ENCODE assay signal across 20 mouse cellular contexts in the genomic region with DNA sequence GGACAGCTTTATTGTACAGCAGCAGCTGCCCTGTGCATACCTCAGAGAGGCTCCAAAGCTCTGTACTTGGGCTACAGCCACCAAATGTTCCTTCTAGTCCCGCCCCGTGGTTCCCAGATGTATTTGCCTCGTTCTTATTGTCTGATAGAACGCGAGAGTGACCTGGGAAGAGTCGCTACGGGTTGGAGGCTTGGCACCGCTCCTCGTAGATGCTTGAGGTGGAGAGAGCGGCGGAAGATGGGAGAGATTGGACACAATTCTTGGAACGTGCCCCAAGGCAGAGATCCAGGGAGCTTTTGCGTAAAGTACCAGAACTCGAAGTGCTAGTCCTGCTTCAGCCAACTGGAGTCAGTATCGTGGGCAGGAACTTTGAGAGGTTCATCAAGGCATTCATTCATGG. TPM values are rescaled to one million over a fixed set of nuclear protein-coding genes. Genes with fewer than 3 reads are reported as not detected.
DNase-seq lines count a peak whose midpoint lies in the region; TF ChIP-seq lines count a peak whose summit lies in the region.
"Had no signal": no experiment of that assay in that cellular context is flagged by ENCODE, and none has a peak within 500 bp of the region (broad histone marks: within the 10 kb centered on the region; RNA-seq: fewer than 3 reads in every experiment).

No protein-coding gene starts in this region.

- no peaks in the 10 kb centered on the region for H3K27me3 ChIP-seq in E14TG2a.4 (ENCODE audit: insufficient read depth, low read length)
- H3K27me3 ChIP-seq: embryonic facial prominence, embryonic 13.5 days; forebrain, embryonic 13.5 days; heart, embryonic 13.5 days; hindbrain, embryonic 12.5 days had no signal

- peak overlapping the region; percentile 51 for H3K4me3 ChIP-seq in E14TG2a.4 (replicated peaks; ENCODE audit: low read length)
- H3K4me3 ChIP-seq: embryonic facial prominence, embryonic 13.5 days; forebrain, embryonic 13.5 days; heart, embryonic 13.5 days; hindbrain, embryonic 12.5 days had no signal

- no peaks in the 10 kb centered on the region for H3K36me3 ChIP-seq in E14TG2a.4 (ENCODE audit: insufficient read depth, low read length)
- H3K36me3 ChIP-seq: embryonic facial prominence, embryonic 13.5 days; heart, embryonic 13.5 days; hindbrain, embryonic 12.5 days had no signal

- peak; percentile 3 for DNase-seq in gastrocnemius, adult 18-20 months (ENCODE audit: low spot score)
- DNase-seq in gastrocnemius, adult 8-10 months (ENCODE audit: low spot score in 2 of 2), result no peak
- peak; percentile 67 for DNase-seq in ZHBTc4 (ENCODE audit: low read depth, low spot score)
- peak; percentile 35 for DNase-seq in testis, postnatal 14 days (ENCODE audit: low spot score)
- DNase-seq in thymus, postnatal 14 days, result no peak
- no peak for DNase-seq in layer of hippocampus, adult 18-20 months (ENCODE audit: low spot score in 2 of 2)
- DNase-seq: adrenal gland, postnatal 14 days; B cell, adult 2 months; cerebellum, adult 18-20 months; cerebellum, adult 9-11 months; cerebellum, postnatal 36 days; gastrocnemius, postnatal 14 days; heart, postnatal 4 days; kidney, adult 18-20 months had no signal

- TF ChIP-seq CTCF in E14TG2a.4 (conservative IDR thresholded peaks at IDR 0.05; ENCODE audit: low read length), result no peak

- H3K9me3 ChIP-seq in E14TG2a.4 (ENCODE audit: low read length), result no peaks in the 10 kb centered on the region
- H3K9me3 ChIP-seq: embryonic facial prominence, embryonic 13.5 days; forebrain, embryonic 13.5 days; heart, embryonic 13.5 days; hindbrain, embryonic 12.5 days had no signal

- H3K4me1 ChIP-seq in E14TG2a.4 (replicated peaks; ENCODE audit: low read depth, low read length), result peaks cover 75% of the 10 kb centered on the region

RNA-seq across cellular contexts. Expression of gene Nsun7, which starts 36.8 kb away (rescaled TPM):
- under 1 TPM in 1 of 2 experiments, not detected in 1; 0.18 TPM for total RNA-seq in gastrocnemius, adult 18-20 months (2021)
- total RNA-seq in gastrocnemius, adult 8-10 months (2022), result not detected
- 1 to 10 TPM; 9.2 to 9.5 TPM for total RNA-seq in layer of hippocampus, adult 18-20 months (2021)
- total RNA-seq: gastrocnemius, postnatal 14 days; granulocyte monocyte progenitor cell, adult 5-6 weeks had no signal

RNA-seq across cellular contexts. Expression of gene Rbm47, which starts 50.0 kb away (rescaled TPM):
- total RNA-seq in gastrocnemius, adult 18-20 months (2021), result under 1 TPM; 0.57 to 0.66 TPM
- 1 to 10 TPM in 1 of 4 experiments, under 1 TPM in 3; 0.27 to 1.8 (median 0.63) TPM for total RNA-seq in gastrocnemius, adult 8-10 months (2022)
- 1 to 10 TPM in 1 of 2 experiments, under 1 TPM in 1; 0.87 to 2.3 TPM for total RNA-seq in layer of hippocampus, adult 18-20 months (2021)

Comparison
In these comparisons a context has a peak if more than half of its experiments do, and no peak if none do; other contexts are left out.
1. DNase-seq: peak in gastrocnemius, adult 18-20 months (single experiment), ZHBTc4 (single experiment) and testis, postnatal 14 days (single experiment); none in gastrocnemius, adult 8-10 months (0 of 2), thymus, postnatal 14 days (single experiment) and layer of hippocampus, adult 18-20 months (0 of 2).
2. RNA of gene Nsun7, which starts 36.8 kb away (total RNA-seq): 9.2 to 9.5 TPM in layer of hippocampus, adult 18-20 months; 0.18 TPM in gastrocnemius, adult 18-20 months and not detected in gastrocnemius, adult 8-10 months; every median in the first group is over 4 times any median in the second.